Mouse (Mus musculus) gonadal fat pad, adult 2 months (tissue): ENCODE data around the gene Ssbp2. TPM values are rescaled to one million over a fixed set of nuclear protein-coding genes. Genes with fewer than 3 reads are reported as not detected.

Experiments
- DNase-seq: peaks from one replicate; pipeline ENCODE4 v3.0.0-alpha.2; 2012; ENCODE audit warnings: low read depth
- polyA plus RNA-seq: library from polyadenylated mRNA; depleted of rRNA; stranded (reverse); fragments of >200 nt; gene quantifications from 2 replicates; pipeline ENCODE4 v1.2.3, GENCODE M21; 2012

Gene Ssbp2
- polyA plus RNA-seq, 1 experiment = 19.5 TPM

DNA sequence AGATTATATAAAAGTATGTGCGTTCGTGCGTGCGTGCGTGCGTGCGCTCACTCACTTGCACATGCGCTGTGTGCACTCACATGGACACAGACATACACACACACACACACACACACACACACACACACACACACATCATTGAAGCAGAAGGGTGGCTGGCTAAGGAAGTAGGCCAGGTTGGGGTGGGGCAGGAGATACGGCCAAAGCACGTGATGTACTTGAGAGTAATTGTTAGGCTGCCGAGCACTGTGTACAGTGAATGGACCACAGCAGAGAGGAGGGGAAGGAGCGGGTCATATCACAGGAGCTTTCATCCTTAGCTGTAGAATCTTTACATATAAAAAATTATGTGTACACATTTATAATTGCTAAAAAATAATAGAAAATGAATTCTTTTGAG is 66.0 kb downstream of the Ssbp2 start:
- no peak for DNase-seq

DNA sequence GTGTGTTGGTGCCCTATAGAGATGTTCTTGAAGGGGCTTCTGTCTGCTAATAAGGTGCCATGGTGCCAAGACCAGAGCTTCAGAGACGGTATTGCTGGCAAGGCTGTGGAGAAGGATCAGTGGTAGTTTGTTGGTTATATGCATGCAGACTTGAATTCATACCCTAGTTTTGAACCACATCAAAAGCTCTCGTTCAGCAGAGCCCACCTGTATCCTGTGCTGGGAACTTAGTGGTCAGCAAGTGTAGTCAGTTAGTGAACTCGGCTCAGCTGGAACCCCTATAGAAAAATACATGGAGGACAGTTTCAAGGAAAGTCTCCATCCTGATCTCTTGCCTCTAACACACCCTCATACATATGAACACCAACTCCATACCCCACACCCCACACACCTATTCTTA is 69.7 kb downstream of the Ssbp2 start:
- DNase-seq = no peak

DNA sequence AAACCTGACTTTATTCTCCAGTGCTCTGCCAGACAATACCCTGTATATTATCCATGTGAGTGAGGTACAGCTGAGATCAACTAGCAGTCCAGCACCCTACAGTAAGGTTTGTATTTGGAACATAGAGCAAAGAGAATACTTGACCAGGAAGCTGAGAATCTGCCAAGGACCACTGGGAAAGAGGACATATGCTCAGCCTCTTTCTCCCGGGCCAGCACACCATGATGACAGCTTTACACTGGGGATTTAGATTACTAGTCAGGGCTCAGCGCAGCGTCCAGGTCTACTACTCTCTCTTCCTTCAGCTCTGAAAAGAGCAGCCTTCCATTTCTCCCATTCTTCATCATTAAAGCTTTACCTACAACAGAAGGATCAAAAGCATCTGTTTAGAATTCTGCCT is 76.6 kb downstream of the Ssbp2 start:
- no peak for DNase-seq

DNA sequence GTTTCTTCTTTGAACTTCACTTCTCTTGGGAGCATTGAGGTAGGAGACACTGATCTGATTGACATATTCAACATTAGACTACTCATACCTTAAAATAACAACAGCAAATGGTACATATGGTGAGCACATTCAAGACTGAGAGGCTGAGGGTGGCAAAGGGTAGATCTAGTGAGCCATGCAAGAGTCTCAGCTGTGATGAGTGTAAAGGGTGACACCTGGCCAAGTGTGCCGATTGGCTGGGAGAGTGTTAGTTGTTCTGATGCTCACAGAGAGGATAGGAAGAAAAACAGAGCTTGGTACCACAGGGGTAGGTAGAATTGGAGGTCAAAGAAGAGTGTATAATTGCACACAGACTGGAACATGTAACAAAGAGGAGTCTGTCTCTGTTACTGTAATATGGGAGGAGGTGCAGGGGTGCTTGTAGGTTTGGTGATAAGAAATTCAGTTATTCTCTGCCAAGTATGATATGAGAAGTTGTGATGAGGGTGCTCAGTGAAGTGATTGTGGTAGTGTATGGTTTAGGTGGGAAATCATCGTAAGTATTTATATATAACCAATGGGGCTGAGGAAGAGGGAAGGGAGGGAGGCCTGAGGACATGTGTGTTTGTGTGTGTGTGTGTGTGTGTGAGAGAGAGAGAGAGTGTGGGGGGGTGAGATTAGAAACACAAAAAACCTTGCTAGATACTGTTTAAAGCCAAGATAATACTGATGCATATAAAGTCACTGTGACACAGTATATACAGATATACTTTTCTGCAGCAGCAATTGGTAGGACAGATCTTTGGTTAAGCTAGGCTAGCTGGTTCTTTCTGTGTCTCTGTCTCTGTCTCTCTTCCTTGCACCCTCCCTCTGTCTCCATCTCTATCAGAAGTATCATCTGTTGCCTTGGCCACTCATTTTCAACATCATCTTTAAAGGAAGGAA is 80.3 kb downstream of the Ssbp2 start:
- DNase-seq = no peak

DNA sequence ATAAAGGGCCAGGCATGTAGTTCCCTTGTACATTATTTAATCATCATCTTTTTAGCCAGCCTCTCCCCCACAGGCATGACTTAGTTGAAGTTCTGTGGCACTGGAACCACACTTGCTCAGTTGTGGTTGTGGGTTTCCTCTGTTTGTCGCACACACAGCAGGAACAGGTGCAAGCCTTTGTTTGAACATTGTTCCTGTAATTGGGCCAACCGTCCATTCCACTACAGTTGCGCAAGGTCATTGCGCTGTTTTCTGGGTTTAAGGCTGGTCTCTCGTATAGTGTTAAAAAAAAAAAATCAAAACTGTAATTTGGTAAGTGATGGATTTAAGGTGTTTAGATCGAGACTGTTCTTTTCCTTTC is 81.0 kb downstream of the Ssbp2 start:
- DNase-seq = no peak

DNA sequence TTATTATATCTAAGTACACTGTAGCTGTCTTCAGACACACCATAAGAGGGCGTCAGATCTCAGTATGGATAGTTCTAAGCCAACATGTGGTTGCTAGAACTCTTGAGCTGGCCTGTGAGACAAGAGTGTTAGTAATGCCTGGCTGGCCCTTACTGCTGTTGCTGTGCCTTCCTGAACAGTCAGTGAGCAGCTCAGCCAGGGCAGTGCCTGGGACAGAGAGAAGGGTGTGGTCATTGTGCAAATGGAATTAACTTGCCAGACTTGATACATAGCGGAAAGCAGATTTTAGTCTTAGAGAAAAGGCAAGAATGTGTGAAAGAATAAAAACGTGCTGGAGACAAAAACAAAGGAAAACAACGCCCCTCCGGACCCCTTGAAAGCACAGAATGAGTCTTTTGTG is 83.5 kb downstream of the Ssbp2 start:
- no peak for DNase-seq

DNA sequence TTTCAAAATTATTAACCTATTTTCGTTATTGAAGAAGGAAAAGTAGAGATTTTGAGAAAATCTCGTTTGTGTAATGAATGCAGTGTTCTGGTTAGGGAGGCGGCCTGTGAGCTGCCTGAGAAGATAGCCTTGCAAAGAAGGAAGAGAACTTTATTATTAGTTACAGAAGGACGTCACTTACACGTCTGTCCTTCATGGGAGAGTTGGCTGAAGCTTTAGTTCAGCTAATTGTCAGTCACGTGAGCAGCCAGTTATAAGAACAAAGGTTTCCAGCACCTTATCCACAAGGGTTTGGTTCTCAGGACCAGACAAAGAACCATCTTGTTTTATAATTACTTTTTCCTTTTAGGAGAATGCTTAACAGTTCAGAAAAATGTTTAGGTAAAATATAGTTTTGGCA is 104.0 kb downstream of the Ssbp2 start:
- no peak for DNase-seq

DNA sequence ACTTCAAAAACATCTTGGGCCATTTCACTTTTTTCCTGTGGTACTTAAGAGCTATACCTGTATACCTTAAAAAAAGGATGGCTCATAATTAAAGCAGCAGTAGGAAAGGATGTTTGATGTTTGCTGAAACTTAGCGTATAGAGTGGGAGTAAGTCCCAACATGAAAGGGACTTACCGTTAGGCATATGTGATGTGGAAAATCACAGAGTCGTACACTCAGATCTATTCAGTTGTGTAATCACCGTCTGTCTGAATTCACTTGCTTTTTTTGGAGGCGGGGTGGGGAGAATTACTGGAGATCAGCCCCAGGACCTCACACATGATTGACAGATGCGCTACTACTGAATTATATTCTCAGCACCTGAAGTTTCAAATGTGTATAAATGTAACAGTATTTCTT is 104.7 kb downstream of the Ssbp2 start:
- no peak for DNase-seq

DNA sequence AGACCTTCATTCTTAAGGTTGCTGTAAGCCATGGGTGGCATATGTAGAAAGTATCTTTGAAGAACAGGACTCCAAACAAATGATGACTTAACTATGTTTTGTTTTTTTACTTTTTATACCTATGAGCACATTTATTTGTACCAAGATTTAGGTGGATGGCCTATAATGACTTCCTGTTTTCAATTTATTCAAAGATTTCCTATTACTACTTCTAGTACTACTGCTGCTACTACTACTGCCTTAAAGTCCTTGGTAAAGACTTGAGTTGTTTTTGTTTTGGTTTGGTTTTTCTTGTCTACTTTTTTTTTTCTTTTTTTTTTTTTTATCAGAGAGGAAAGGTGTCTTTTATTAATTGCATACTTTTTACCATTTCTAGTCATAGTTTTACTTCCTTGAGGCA is 121.4 kb downstream of the Ssbp2 start:
- DNase-seq = no peak

DNA sequence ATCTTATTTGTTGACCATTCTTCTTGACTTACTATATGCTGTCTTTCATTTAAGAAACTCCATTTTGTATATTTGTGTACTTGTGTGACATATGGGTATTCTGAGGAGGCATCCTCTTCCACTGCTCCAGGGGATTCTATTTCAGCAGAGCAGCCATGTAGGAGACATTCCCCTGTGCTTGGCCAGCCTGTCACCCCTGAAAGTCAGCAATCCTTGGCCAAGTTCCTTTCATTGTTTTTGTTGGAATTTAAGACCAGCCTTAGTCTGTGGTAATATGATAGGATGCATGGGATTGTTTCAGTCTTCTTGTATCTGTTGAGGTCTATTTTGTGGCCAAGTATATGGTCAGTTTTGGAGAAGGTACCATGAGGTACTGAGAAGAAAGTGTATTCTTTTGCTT is 122.1 kb downstream of the Ssbp2 start:
- DNase-seq = no peak

DNA sequence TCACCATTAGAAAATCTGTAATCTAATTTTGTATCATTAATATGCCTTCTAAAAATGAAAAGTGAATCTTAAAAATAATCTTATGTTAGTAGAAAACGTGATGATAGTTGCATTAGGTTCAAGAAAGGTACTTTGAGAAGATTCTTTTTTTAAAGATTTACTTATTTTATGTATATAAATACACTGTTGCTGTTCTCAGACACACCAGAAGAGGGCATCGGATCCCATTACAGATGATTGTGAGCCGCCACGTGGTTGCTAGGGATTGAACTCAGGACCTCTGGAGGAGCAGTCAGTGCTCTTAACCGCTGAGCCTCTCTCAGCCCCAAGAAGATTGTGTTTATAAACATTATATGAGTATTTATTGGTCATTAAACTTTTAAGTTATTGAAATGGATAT is 126.3 kb downstream of the Ssbp2 start:
- DNase-seq = no peak

DNA sequence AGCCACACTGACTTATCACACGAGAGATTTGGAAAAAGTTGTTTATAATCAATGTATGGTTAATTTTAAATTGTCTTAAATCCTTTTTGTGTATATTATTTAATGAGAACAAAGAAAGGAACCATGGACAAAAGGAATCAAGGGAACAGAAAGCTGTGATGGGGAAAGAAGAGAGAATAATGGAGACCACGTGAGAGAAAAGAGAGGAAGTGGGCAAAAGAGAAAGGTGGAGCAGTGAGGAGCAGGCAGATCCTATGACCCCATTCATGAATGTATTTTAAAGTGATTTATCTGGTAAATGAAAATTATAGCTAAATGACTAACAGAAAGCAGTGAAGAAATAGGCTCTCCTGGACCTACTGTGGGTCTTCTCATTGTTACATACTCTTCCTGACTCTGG is 128.4 kb downstream of the Ssbp2 start:
- no peak for DNase-seq

DNA sequence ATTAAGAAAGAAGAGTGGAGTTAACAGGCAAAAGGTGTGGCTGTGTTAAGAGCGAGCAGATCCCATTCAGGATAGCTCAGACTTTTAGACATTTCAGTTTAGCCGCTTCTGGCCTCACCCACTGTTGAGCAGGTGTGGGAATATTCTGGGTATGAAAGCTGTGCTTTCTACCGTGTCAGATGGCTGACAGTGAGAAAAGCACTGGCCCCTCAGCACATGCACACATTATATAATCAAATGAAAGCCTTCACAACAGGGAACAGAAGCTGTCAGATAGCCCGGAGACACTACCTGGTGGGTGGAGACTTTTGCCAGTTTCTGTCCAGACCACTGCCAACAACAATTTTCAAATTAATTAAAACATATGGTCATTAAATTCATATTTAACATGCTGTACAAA is 131.8 kb downstream of the Ssbp2 start:
- DNase-seq = no peak

DNA sequence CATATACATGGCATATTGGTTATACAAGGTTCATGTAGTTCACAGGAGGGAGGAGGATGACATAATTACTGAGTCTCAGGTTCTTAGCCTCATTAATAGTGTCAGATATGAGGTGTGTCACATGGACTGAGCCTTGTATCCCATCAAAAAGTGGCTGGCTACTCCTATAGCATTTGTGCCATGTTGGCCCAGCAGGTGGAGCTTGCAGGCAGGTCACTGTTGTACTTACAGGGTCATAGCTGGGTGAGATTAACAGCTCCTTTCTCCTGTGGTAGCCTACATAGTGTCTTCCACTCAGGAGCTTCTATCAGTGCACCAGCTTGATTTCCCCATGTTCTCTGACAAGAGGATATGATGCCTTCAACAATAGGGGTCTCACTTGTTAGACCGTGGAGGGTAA is 135.2 kb downstream of the Ssbp2 start:
- DNase-seq = no peak

DNA sequence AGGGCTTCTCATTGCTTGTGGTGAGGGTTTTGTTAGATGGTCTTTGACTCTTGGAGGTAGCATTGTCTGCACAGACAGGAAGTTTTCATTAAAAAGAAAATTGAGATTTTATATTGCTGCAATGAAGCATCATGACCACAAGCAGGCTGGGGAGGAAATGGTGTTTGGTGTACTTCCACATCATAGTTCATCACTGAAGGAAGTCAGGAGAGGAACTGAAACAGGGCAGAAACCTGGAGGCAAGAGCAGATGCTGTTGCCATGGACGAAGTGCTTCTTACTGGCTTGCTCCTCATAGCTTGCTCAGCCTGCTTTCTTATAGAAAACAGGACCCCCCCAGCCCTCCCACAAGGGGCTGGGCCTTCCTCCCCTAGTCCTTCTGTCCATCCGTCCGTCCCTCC is 139.5 kb downstream of the Ssbp2 start:
- no peak for DNase-seq

DNA sequence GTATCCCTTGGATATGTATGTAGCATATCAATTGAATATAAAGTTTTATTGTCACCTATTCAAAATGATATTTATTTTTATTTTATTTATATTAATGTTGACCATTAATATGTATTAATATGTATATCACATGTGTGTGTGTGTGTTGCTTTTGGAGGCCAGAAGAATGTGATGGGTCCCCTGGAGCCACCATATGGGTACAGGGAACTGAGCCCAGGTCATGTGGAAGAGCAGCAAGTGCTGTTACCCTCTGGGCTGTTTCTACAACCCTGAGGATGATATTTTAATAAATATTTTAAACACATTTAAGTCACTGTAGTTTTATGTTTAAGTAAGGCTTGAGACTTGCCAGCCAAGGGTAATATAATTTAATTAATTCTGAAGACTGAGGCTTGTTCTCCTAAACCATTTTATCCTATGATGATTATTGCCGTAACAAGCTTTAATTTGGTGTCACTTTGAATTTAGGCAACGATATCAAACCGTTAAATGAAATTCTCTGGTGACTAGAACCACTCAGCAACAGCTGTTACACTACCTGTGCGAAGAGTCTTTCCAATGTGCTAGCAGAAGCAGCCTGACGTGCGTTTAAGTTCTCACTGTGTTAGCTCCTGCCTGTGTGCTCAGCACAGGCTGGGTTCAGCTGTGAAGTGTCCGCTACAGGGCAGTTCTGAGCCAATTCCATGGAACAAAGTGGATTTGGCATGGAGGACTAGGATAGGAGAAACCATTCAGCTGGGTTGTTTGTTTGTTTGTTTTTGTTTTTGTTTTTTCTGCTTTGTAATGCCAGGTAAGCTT is 145.2 kb downstream of the Ssbp2 start:
- no peak for DNase-seq

DNA sequence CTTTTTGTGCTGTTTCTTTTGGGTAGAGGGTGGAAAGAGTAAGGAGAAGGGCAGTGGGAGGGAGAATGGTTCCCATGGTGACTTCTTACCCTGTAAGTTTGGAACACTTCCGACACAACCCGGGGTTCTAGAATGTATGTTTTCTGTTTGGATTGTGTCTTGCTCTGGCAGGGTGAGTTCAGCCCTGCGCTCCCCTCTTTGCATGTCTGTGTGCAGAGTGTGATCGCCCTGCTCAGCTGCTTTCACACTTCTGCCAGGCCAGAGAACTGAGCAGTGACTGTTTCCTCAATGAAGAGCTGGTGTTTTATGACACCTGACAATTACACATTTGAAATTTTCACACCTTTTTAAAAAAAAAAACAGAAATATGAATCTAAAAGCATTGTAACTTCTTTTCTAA is 150.5 kb downstream of the Ssbp2 start:
- no peak for DNase-seq

DNA sequence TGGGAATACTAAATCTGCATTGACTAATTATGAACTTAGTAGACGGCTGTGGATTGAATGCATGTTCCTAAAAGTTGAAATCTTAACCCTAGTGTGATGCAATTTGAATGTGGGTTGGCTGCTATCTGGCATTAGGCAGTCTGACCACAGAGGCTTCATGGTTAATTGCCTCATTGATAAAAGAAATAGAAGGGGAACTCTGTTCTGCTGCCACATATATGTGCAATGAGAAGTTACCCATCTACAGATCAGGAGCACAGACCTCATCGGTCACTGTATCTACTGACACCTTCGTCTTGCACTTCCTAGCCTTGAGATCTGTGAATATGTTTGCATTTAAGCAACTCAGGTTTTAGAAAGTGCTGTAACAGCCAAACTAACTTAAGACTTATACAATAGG is 151.8 kb downstream of the Ssbp2 start:
- DNase-seq = no peak

DNA sequence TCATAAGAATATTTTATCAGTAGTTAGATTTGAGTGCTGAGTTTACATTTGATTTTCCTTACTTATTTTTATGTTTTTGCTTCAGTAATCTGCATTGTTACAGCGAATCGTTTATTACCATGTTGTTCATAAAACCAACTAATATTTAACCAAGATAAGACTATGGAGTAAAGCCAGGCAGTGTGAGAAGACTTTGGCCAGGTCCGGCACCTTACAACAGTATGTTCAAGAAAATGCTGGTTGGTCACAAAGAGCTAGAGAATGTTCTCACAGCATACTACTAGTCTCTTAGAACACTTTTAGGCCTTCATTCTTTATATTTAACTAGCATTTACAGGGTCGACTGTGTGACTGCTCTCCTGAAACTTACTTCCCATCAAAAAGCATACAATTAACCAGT is 152.5 kb downstream of the Ssbp2 start:
- DNase-seq = no peak

DNA sequence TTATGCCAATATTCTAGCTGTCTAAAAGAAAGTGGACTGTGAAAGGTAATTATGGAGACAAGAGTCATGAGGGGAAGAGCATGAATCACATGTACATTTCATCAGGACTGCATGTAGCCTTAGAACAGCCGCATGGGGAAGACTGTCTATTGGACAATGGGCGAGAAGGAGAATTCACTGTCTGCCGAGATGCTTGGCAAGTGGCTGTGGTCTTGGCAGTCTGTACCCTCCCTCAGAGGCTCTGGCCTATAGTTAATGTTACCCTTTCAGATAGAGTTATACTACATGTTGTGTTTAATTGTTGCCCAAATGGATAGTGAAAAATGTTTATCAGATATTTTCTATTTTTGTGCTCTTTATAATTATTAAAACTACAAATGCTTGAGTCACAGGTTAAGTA is 156.0 kb downstream of the Ssbp2 start:
- DNase-seq = no peak

DNA sequence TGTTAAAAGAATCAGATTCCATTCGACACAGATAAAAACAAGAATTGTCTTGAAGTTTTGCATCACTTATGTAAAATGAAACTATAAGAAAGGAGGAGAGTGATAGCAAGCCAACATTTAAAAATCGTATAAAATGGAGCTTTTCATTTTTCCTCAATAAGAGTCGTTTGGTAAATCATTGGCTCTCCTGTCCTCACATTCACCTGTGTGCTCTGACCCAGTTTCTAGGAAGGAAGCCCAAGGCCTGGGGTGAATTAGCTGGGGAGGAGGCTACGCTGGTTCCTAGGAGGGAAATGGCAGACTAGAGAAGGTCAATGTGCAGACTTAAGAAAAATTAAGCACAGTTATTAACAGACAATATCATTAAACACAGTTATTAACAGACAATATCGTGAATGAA is 156.8 kb downstream of the Ssbp2 start:
- no peak for DNase-seq

DNA sequence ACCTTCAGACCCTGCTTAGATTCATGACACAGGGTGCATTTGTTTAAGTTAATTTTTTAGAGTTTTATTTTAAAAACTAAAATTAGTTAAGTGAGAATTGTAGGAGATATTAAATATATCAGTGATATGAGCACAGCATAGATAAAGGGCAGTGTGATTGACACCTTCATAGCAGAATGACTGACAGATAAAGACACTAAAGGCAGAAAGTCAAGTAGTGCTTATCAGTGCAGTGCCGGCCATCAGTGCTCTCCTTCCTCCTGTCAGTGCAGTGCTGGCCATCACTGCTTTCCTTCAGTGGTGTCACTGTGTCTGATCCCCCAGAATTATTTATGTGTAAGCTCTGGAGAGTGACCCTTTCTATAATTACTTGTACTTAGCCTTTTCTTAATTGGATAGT is 159.3 kb downstream of the Ssbp2 start:
- DNase-seq = no peak

DNA sequence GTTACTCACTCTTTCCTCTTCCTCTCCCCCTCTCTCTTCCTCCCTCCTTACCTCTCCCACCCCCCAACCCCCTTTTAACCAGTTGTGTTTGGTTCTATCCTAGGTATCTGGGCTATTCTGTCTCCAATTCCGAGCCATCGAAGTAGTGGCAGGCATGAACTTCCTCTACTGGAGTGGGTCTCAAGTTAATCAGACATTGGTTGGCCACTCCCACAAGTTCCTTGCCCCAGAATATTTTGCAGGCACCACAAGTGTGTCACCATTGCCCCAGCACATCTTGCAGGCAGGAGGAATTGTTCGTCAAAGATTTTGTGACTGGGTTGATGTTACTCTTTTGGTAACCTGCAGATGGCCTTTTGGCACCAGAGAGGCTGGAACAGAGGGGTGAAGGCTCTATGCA is 160.5 kb downstream of the Ssbp2 start:
- DNase-seq = no peak
